ENCODE assay signal across 16 mouse cellular contexts in the genomic region with DNA sequence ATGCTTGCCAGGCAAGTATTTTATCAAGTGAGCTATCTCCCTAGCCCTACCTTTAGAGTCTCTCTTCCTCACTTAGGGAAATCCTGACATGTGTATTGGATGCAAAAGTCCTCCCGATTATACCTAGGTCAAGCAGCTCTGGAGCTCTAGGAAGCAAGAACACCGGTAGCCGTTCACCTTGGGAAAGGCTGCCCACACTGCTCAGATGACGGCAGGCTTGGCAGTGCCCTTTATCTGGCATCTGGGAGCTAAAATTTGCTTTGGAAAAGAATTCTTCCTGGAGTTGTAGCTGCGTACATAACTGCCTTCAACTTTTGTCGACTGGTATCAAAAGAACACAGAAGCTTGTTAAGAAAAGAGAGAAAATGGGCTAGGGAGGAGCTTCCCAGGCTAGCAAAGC. TPM values are rescaled to one million over a fixed set of nuclear protein-coding genes. Genes with fewer than 3 reads are reported as not detected.
DNase-seq lines count a peak whose midpoint lies in the region; ATAC-seq and TF ChIP-seq lines count a peak whose summit lies in the region.
"Had no signal": no experiment of that assay in that cellular context is flagged by ENCODE, and none has a peak within 500 bp of the region (broad histone marks: within the 10 kb centered on the region; RNA-seq: fewer than 3 reads in every experiment).

No protein-coding gene starts in this region.

- H3K36me3 ChIP-seq in forebrain, embryonic 15.5 days, result 0 out of 2 replicates have a peak, but pooled peaks cover 4% of the 10 kb centered on the region
- H3K36me3 ChIP-seq: limb, embryonic 15.5 days had no signal

- peak overlapping the region; percentile 72; the same call in 1 of the 2 replicates for H3K27ac ChIP-seq in layer of hippocampus, adult 2 months
- H3K27ac ChIP-seq in forebrain, embryonic 15.5 days (replicated peaks), result peak overlapping the region; percentile 42; the same call in 1 of the 2 replicates
- H3K27ac ChIP-seq: limb, embryonic 15.5 days; neural tube, embryonic 12.5 days had no signal

- no peak overlapping the region for H3K9ac ChIP-seq in forebrain, embryonic 15.5 days (replicated peaks)
- H3K9ac ChIP-seq: limb, embryonic 15.5 days; liver, postnatal 0 days; neural tube, embryonic 12.5 days had no signal

- H3K27me3 ChIP-seq in forebrain, embryonic 15.5 days, result no peaks in the 10 kb centered on the region
- H3K27me3 ChIP-seq: CH12.LX; limb, embryonic 15.5 days; neural tube, embryonic 12.5 days had no signal

- H3K4me1 ChIP-seq in forebrain, embryonic 15.5 days, result peaks cover 59% of the 10 kb centered on the region

- ATAC-seq in forebrain, embryonic 15.5 days (replicated peaks), result no peak
- ATAC-seq: liver, postnatal 0 days had no signal

- H3K4me3 ChIP-seq in layer of hippocampus, adult 2 months, result no peak overlapping the region
- H3K4me3 ChIP-seq in forebrain, embryonic 15.5 days, result no peak overlapping the region
- H3K4me3 ChIP-seq: limb, embryonic 15.5 days; neural tube, embryonic 12.5 days had no signal

- 34% methylated on average over 6 of the region's 6 CpGs for whole genome bisulfite sequencing in forebrain, embryonic 15.5 days

- H3K4me2 ChIP-seq in forebrain, embryonic 15.5 days (replicated peaks), result no peak overlapping the region
- H3K4me2 ChIP-seq: limb, embryonic 15.5 days; neural tube, embryonic 12.5 days had no signal

- TF ChIP-seq CTCF in layer of hippocampus, adult 2 months (conservative IDR thresholded peaks at IDR 0.05), result no peak

- H3K9me3 ChIP-seq in forebrain, embryonic 15.5 days, result no peaks in the 10 kb centered on the region
- H3K9me3 ChIP-seq: limb, embryonic 15.5 days; neural tube, embryonic 12.5 days had no signal

- DNase-seq in adrenal gland, adult 2 months, result peak; percentile 52
- DNase-seq in adrenal gland, adult 18-20 months (ENCODE audit: low spot score in 2 of 2), result no peak
- peak; percentile 88 for DNase-seq in heart, adult 11 months
- DNase-seq in heart, adult 8-10 months (ENCODE audit: low spot score), result no peak
- no peak for DNase-seq in layer of hippocampus, adult 2 months (ENCODE audit: low spot score in 2 of 2)
- DNase-seq in layer of hippocampus, postnatal 36 days, result no peak
- no peak for DNase-seq in thymus, postnatal 0 days (ENCODE audit: low spot score)
- DNase-seq: cerebellum, adult 9-11 months; embryo, embryonic 11 days; kidney, adult 8-10 months; liver, postnatal 0 days; right cerebral cortex, postnatal 4 days had no signal

RNA-seq across cellular contexts. Expression of a gene that starts 37.5 kb away (rescaled TPM):
- 100 to 1,000 TPM; 148 to 210 TPM for total RNA-seq in adrenal gland, adult 2 months (2021)
- polyA plus RNA-seq in adrenal gland, adult 2 months (2012; rRNA removed), result 35.7 and 66.2 TPM in 2 replicates
- total RNA-seq in adrenal gland, adult 18-20 months (2021), result 100 to 1,000 TPM; 143 to 202 TPM
- total RNA-seq in heart, adult 8-10 months (2022), result 10 to 100 TPM; 48.1 to 60.7 (median 56.2) TPM
- 100 to 1,000 TPM; 120 to 123 TPM for total RNA-seq in layer of hippocampus, adult 2 months (2021)
- 100 to 1,000 TPM; 117 to 118 TPM for total RNA-seq in layer of hippocampus, postnatal 36 days (2021)
- 87.4 and 90.5 TPM in 2 replicates for polyA plus RNA-seq in forebrain, embryonic 15.5 days (2015; fragmentation: Nextera tagmentation; extraction: Ambion mirVana)
- polyA plus RNA-seq in thymus, postnatal 0 days (2015; fragmentation: Nextera tagmentation; extraction: Ambion mirVana), result 4.6 and 5.8 TPM in 2 replicates
- total RNA-seq: CH12.LX had no signal

Comparison
In these comparisons a context has a peak if more than half of its experiments do, and no peak if none do; other contexts are left out.
1. DNase-seq: peak in adrenal gland, adult 2 months (single experiment) and heart, adult 11 months (single experiment); none in adrenal gland, adult 18-20 months (0 of 2), heart, adult 8-10 months (single experiment), layer of hippocampus, adult 2 months (0 of 2), layer of hippocampus, postnatal 36 days (0 of 2) and thymus, postnatal 0 days (single experiment).